Mouse (Mus musculus): ENCODE measurements around the gene Itm2c.

- TF ChIP-seq CTCF (IDR thresholded peaks at IDR 0.05; ENCODE audit: extremely low read depth, insufficient read depth, insufficient read length, insufficient replicate concordance) = no peak
- TF ChIP-seq POLR2A (IDR thresholded peaks at IDR 0.05; ENCODE audit: low read depth, low read length) = no peak
Observed at GRCm38 (mm10) chr1:85937323-85937722, 43.2 kb downstream of the Itm2c start.

Data from spleen, adult 2 months (tissue).